34 mouse cellular contexts compared by ENCODE assay signal in the genomic region with DNA sequence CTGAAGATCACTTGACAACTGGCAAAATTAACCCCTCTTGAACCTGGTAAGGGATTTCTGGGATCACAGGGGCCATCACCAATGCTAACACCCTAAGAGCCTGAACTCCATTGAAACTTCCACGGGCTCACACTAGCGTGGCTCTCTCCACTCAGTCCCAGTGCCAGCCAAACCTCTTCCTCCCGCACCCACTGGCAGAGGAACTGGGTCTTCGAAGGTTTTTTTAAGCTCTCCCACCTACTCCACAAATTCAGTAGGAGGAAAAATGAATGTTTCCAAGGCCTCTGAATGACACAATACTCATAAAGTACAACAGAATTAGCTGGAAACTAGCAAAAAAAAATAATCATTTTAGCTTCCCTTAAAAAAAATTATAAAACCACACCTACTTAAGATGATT.
"Had no signal": no experiment of that assay in that cellular context is flagged by ENCODE, and none has a peak within 500 bp of the region (broad histone marks: within the 10 kb centered on the region; RNA-seq: fewer than 3 reads in every experiment).

No protein-coding gene starts in this region.

- H3K4me1 ChIP-seq: hindbrain, embryonic 10.5 days; intestine, embryonic 15.5 days had no signal

- H3K27ac ChIP-seq: heart, embryonic 13.5 days; heart, embryonic 15.5 days; hindbrain, embryonic 10.5 days; hindbrain, embryonic 12.5 days; hindbrain, embryonic 13.5 days; hindbrain, embryonic 14.5 days; hindbrain, embryonic 15.5 days; hindbrain, postnatal 0 days; intestine, embryonic 15.5 days; kidney, embryonic 15.5 days; kidney, postnatal 0 days had no signal

- DNase-seq: heart, postnatal 10 days; heart, postnatal 14 days; heart, postnatal 36 days; heart, postnatal 4 days; kidney, adult 11 months; kidney, adult 18-20 months; kidney, adult 2 months; kidney, adult 8-10 months; kidney, adult 9 months; kidney, postnatal 10 days; kidney, postnatal 14 days; kidney, postnatal 25 days; kidney, postnatal 36 days; kidney, postnatal 4 days; layer of hippocampus, adult 9-11 months; layer of hippocampus, postnatal 36 days had no signal

- ATAC-seq: hindbrain, embryonic 16.5 days; hindbrain, postnatal 0 days; inflammation-experienced regulatory T-cells, adult 6 months; intestine, embryonic 15.5 days; intestine, embryonic 16.5 days; intestine, postnatal 0 days had no signal

- H3K4me3 ChIP-seq: heart, embryonic 12.5 days; heart, embryonic 13.5 days; heart, embryonic 15.5 days; hindbrain, embryonic 10.5 days; hindbrain, embryonic 12.5 days; hindbrain, embryonic 13.5 days; hindbrain, embryonic 15.5 days; intestine, embryonic 15.5 days; kidney, embryonic 15.5 days; layer of hippocampus, adult 2 months; left cerebral cortex, adult 2 months had no signal
